8 mouse cellular contexts compared by ENCODE assay signal in genomic region chr11:46055896-46056769, GRCm38 (mm10). TPM values are rescaled to one million over a fixed set of nuclear protein-coding genes. Genes with fewer than 3 reads are reported as not detected.
DNase-seq lines count a peak whose midpoint lies in the region; ATAC-seq and TF ChIP-seq lines count a peak whose summit lies in the region.

Gene Adam19, plus strand, starts transcription at chr11:46055992.

- peak; percentile 71 for ATAC-seq in heart, embryonic 11.5 days (replicated peaks; ENCODE audit: insufficient number of reproducible peaks, low FRiP score, low TSS enrichment)
- peak; percentile 77 for ATAC-seq in kidney, postnatal 0 days (replicated peaks; ENCODE audit: low FRiP score, low read depth)
- ATAC-seq in liver, embryonic 11.5 days (replicated peaks; ENCODE audit: low FRiP score): peak; percentile 51
- ATAC-seq in monocyte, adult 5-6 weeks (replicated peaks; ENCODE audit: insufficient number of reproducible peaks, low FRiP score, low TSS enrichment, poor library complexity, severe bottlenecking): peak; percentile 45; the same call in 1 of the 2 replicates
- peak; percentile 64; the same call in 1 of the 2 replicates for ATAC-seq in stomach, embryonic 15.5 days (ENCODE audit: insufficient read depth, low FRiP score, low read depth)

- H3K27ac ChIP-seq in embryonic fibroblast, embryonic 13.5 days (ENCODE audit: insufficient read depth, low read length): peak within 1 kb of the TSS; percentile 85
- H3K27ac ChIP-seq in heart, embryonic 11.5 days (ENCODE audit: low read depth, low read length): peak within 1 kb of the TSS; percentile 94
- H3K27ac ChIP-seq in kidney, postnatal 0 days: peak within 1 kb of the TSS; percentile 85
- H3K27ac ChIP-seq in liver, embryonic 11.5 days (ENCODE audit: low read depth, low read length): 0 out of 2 replicates have a peak within 1 kb of the TSS, but pooled peaks have one; percentile 41
- peak within 1 kb of the TSS; percentile 87 for H3K27ac ChIP-seq in stomach, embryonic 15.5 days

- DNase-seq in 3T3-L1 (ENCODE audit: low read depth, low spot score): peak; percentile 61
- peak; percentile 35 to 55 for DNase-seq in adrenal gland, postnatal 4 days (ENCODE audit: low spot score in 2 of 2)
- DNase-seq in kidney, postnatal 0 days (ENCODE audit: low spot score): peak; percentile 91
- peak; percentile 77 for DNase-seq in liver, embryonic 11.5 days (ENCODE audit: low spot score)

- 0 out of 2 replicates have a peak, but pooled peaks cover 2% of the 10 kb centered on the region for H3K36me3 ChIP-seq in heart, embryonic 11.5 days (ENCODE audit: control insufficient read depth, insufficient read depth, low read length)
- no peaks in the 10 kb centered on the region for H3K36me3 ChIP-seq in kidney, postnatal 0 days (ENCODE audit: insufficient read depth, low read length)
- H3K36me3 ChIP-seq in liver, embryonic 11.5 days (ENCODE audit: control insufficient read depth, insufficient read depth, low read length): no peaks in the 10 kb centered on the region
- no peaks in the 10 kb centered on the region for H3K36me3 ChIP-seq in stomach, embryonic 15.5 days

- peaks cover 8% of the 10 kb centered on the region for H3K4me1 ChIP-seq in embryonic fibroblast, embryonic 13.5 days (ENCODE audit: control insufficient read depth, insufficient read depth, low read length)
- peaks cover 20% of the 10 kb centered on the region for H3K4me1 ChIP-seq in heart, embryonic 11.5 days (ENCODE audit: control insufficient read depth, insufficient read depth, low read length)
- H3K4me1 ChIP-seq in kidney, postnatal 0 days (replicated peaks; ENCODE audit: insufficient read depth, low read length): 0 out of 2 replicates have a peak, but pooled peaks cover 8% of the 10 kb centered on the region
- peaks cover 17% of the 10 kb centered on the region for H3K4me1 ChIP-seq in liver, embryonic 11.5 days (replicated peaks; ENCODE audit: control insufficient read depth, insufficient read depth, low read length)
- peaks cover 4% of the 10 kb centered on the region; the same call in 1 of the 2 replicates for H3K4me1 ChIP-seq in stomach, embryonic 15.5 days

- H3K4me3 ChIP-seq in embryonic fibroblast, embryonic 13.5 days (ENCODE audit: insufficient read depth, low read length): peak within 1 kb of the TSS; percentile 89
- H3K4me3 ChIP-seq in heart, embryonic 11.5 days (ENCODE audit: low read depth, low read length): peak within 1 kb of the TSS; percentile 74
- peak within 1 kb of the TSS; percentile 55 for H3K4me3 ChIP-seq in kidney, postnatal 0 days (replicated peaks; ENCODE audit: low read depth, low read length)
- peak within 1 kb of the TSS; percentile 56 for H3K4me3 ChIP-seq in liver, embryonic 11.5 days (ENCODE audit: low read depth, low read length)
- peak within 1 kb of the TSS; percentile 68 for H3K4me3 ChIP-seq in stomach, embryonic 15.5 days (replicated peaks)

- TF ChIP-seq POLR2A in embryonic fibroblast, embryonic 13.5 days (IDR thresholded peaks at IDR 0.05; ENCODE audit: low read depth, low read length): peak; percentile 98

- under 1% methylated on average over 51 of the region's 51 CpGs for WGBS in heart, embryonic 11.5 days (ENCODE audit: insufficient replicate concordance)
- under 1% methylated on average over 49 of the region's 51 CpGs for WGBS in kidney, postnatal 0 days
- under 1% methylated on average over 51 of the region's 51 CpGs for WGBS in liver, embryonic 11.5 days
- WGBS in stomach, embryonic 15.5 days: under 1% methylated on average over 51 of the region's 51 CpGs

- no peaks in the 10 kb centered on the region for H3K27me3 ChIP-seq in heart, embryonic 11.5 days (ENCODE audit: control insufficient read depth, insufficient read depth, low read length)
- H3K27me3 ChIP-seq in kidney, postnatal 0 days (ENCODE audit: insufficient read depth, low read length): no peaks in the 10 kb centered on the region
- peaks cover 38% of the 10 kb centered on the region for H3K27me3 ChIP-seq in liver, embryonic 11.5 days (replicated peaks; ENCODE audit: control insufficient read depth, insufficient read depth, low read length)
- no peaks in the 10 kb centered on the region for H3K27me3 ChIP-seq in stomach, embryonic 15.5 days (replicated peaks)

- TF ChIP-seq CTCF in embryonic fibroblast, embryonic 13.5 days (IDR thresholded peaks at IDR 0.05; ENCODE audit: borderline replicate concordance, insufficient read depth, low read length): no peak
- TF ChIP-seq CTCF in kidney, postnatal 0 days (IDR thresholded peaks at IDR 0.05; ENCODE audit: low read depth): peak; percentile 16; the same call in 1 of the 2 replicates

- peak within 1 kb of the TSS; percentile 91 for H3K9ac ChIP-seq in heart, embryonic 11.5 days (ENCODE audit: low read depth, low read length)
- H3K9ac ChIP-seq in kidney, postnatal 0 days (ENCODE audit: low read depth, low read length): peak within 1 kb of the TSS; percentile 78
- H3K9ac ChIP-seq in liver, embryonic 11.5 days (ENCODE audit: low read depth, low read length): peak within 1 kb of the TSS; percentile 57
- peak within 1 kb of the TSS; percentile 80 for H3K9ac ChIP-seq in stomach, embryonic 15.5 days

- no peaks in the 10 kb centered on the region for H3K9me3 ChIP-seq in heart, embryonic 11.5 days (replicated peaks; ENCODE audit: control insufficient read depth, low read length)
- no peaks in the 10 kb centered on the region for H3K9me3 ChIP-seq in kidney, postnatal 0 days (replicated peaks; ENCODE audit: low read length)
- H3K9me3 ChIP-seq in liver, embryonic 11.5 days (ENCODE audit: control insufficient read depth, low read length): no peaks in the 10 kb centered on the region
- no peaks in the 10 kb centered on the region for H3K9me3 ChIP-seq in stomach, embryonic 15.5 days

- peak within 1 kb of the TSS; percentile 74 for H3K4me2 ChIP-seq in heart, embryonic 11.5 days
- H3K4me2 ChIP-seq in kidney, postnatal 0 days (ENCODE audit: low read length): peak within 1 kb of the TSS; percentile 64
- H3K4me2 ChIP-seq in liver, embryonic 11.5 days: peak within 1 kb of the TSS; percentile 70
- H3K4me2 ChIP-seq in stomach, embryonic 15.5 days: peak within 1 kb of the TSS; percentile 66

RNA-seq across cellular contexts. Expression of gene Adam19, which starts in this region (rescaled TPM):
- total RNA-seq in adrenal gland, postnatal 4 days (2021): 10 to 100 TPM; 22.4 to 25.8 TPM
- polyA plus RNA-seq in embryonic fibroblast, embryonic 13.5 days (2011; ENCODE audit: insufficient read length, low read depth, missing spikeins): 91.6 and 111 TPM in 2 replicates
- polyA plus RNA-seq in heart, embryonic 11.5 days (2014; fragmentation: Nextera tagmentation; extraction: Ambion mirVana): 24.4 and 31.7 TPM in 2 replicates
- polyA plus RNA-seq in kidney, postnatal 0 days (2015; fragmentation: Nextera tagmentation; extraction: Ambion mirVana): 6.5 and 8.1 TPM in 2 replicates
- polyA plus RNA-seq in liver, embryonic 11.5 days (2014; fragmentation: Nextera tagmentation; extraction: Ambion mirVana): 8.5 and 8.8 TPM in 2 replicates
- 7.8 to 13.7 TPM (median 10.7 TPM) in 3 replicates for total RNA-seq in monocyte, adult 5-6 weeks (2017)
- polyA plus RNA-seq in stomach, embryonic 15.5 days (2015; fragmentation: Nextera tagmentation; extraction: Ambion mirVana): 17.1 and 20.4 TPM in 2 replicates

Comparison
In these comparisons a context has a peak if more than half of its experiments do, and no peak if none do; other contexts are left out.
1. Peak in every context shown above with its lines: DNase-seq, ATAC-seq, H3K4me3 ChIP-seq and H3K27ac ChIP-seq.
2. H3K27ac ChIP-seq: peak in every context shown above with its lines; median percentile 94 in heart, embryonic 11.5 days; 87 in stomach, embryonic 15.5 days; 85 in embryonic fibroblast, embryonic 13.5 days; 85 in kidney, postnatal 0 days; 41 in liver, embryonic 11.5 days.